Mouse (Mus musculus) olfactory bulb, adult 2 months (tissue): ENCODE measurements around the gene Hc. TPM values are rescaled to one million over a fixed set of nuclear protein-coding genes. Genes with fewer than 3 reads are reported as not detected.

Source experiments
- H3K27ac ChIP-seq: fragments of 200-500 bp; 2 replicates; pipeline ENCODE4 v1.5.1; 2012; ENCODE audit warnings: low read depth, low read length; ENCODE audit not compliant: insufficient read depth
- H3K4me1 ChIP-seq: fragments of 200-500 bp; 2 replicates; pipeline ENCODE4 v1.6.1; 2012; ENCODE audit warnings: low read length; ENCODE audit not compliant: control insufficient read depth, insufficient read depth
- H3K4me3 ChIP-seq: fragments of 200-500 bp; 2 replicates; pipeline ENCODE4 v1.5.1; 2012; ENCODE audit warnings: mild to moderate bottlenecking, low read depth, low read length, moderate library complexity; ENCODE audit not compliant: insufficient read depth
- CTCF ChIP-seq: fragments of 200-500 bp; IDR thresholded peaks from 2 replicates; pipeline ENCODE4 v1.5.1; 2012; ENCODE audit warnings: low read depth, mild to moderate bottlenecking, low read length, moderate library complexity; ENCODE audit not compliant: insufficient read depth
- POLR2A ChIP-seq: fragments of 200-500 bp; IDR thresholded peaks from 2 replicates; pipeline ENCODE4 v1.6.1; 2012; ENCODE audit warnings: mild to moderate bottlenecking, low read depth, low read length, moderate library complexity; ENCODE audit not compliant: insufficient read depth
- WGBS: fragments of 180-500 bp; shearing (Covaris S2); methylation state at CpG from one replicate; pipeline ENCODE4 v1.1.7; 2018; 5-methylcytosine and 5-hydroxymethylcytosine counted together
- polyA plus RNA-seq: library from polyadenylated mRNA; stranded (reverse); fragments of >200 nt; gene quantifications from 2 replicates; pipeline ENCODE4 v1.2.4, GENCODE M21; 2012; ENCODE audit warnings: low replicate concordance; ENCODE audit not compliant: missing spikeins, insufficient read depth, insufficient read length

Gene Hc
- polyA plus RNA-seq, 1 experiment = not detected

DNA sequence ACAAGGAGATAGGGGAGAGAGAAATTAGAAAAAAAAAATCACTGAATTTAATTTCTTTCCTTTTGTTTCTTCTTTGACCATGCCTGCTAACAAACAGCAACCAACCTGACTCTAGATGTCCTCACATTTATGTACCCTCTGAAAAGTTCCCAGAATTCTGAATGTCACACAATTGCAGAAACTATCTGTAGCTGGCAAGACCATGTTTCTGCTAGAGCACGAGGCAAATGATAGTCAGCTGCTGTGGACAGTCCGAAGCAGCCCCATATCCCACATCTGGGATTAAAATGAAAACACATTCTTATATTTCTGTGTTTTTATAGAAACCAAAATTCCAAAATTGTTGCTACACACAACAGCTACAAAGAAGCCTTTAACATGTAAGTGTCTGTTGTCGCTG lies 40.2 kb upstream of the Hc start, which contains the start of gene AI182371:
Gene AI182371 (minus strand): TSS at position 101 of the 400 bp plus-strand sequence.
- TF ChIP-seq POLR2A = no peak
- TF ChIP-seq CTCF = no peak
- WGBS = 97% methylated on average over 3 of the region's 3 CpGs
- Histone ChIP-seq H3K27ac (no peak within 1 kb of the TSS), H3K4me3 (no peak within 1 kb of the TSS), H3K4me1 (no peaks in the 10 kb centered on the region)

DNA sequence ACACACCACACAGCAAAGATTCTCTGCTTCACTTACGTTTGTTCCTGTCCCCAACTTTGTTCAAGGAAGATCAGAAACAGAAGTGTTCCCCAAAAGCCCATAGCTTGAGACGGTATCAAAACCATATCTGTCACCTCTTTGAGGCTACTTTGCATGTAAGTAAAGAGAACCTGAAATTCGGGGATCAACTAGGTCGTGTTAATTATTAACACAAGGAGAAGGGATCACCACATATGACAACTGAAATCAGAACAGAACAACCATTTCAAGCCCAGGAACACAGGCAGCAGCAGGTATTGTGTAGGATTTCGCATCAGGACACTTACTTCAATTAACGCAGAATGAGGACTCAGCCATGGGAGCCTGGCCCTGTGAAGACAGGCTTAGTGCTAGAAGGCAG lies 39.3 kb upstream of the Hc start:
- 89% methylated on average over 6 of the region's 6 CpGs for WGBS
- no peak for TF ChIP-seq POLR2A
- TF ChIP-seq CTCF = no peak
- Histone ChIP-seq H3K27ac (no peak overlapping the region), H3K4me1 (no peaks in the 10 kb centered on the region), H3K4me3 (no peak overlapping the region)

DNA sequence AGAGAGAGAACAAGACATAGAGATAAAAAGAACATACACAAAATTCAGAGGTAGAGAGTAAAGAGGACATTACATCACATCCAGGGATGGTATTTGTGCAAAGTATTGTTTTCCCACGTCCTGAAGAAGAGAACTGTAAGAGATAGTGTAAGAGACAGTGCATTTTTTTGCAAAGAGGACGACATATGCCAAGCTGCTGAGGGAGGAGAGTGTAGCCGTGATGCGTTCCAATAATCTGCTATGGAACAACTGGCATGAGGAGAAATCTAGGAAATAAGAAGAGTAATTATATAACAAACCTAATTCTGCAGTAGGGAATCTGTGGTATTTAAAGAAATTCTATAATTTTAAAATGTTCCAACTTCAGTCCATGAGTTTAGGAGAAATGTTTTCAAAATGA lies 26.2 kb upstream of the Hc start:
- 78% methylated on average over 4 of the region's 4 CpGs for WGBS
- no peak overlapping the region for H3K27ac ChIP-seq
- TF ChIP-seq CTCF (no peak), POLR2A (no peak)
- H3K4me1 ChIP-seq = no peaks in the 10 kb centered on the region
- H3K4me3 ChIP-seq = no peak overlapping the region

DNA sequence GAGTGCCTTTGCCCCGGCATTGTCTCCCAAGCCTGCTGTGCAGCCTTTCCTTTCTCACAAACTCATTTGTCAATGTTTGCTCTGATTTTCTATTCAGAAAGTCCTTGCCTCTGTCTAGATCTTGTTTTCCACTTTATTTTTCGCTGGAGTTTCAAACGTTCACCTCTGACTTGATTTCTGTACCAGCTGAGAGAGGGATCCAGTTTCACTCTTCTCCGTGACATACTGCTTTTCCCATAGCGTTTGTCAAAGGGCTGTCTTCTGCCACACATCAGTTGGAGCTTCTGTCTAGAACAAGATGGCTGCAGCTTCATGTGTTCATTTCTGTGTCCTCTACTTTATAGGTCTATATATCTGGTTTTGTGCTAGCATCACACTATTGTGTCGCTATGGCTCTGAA lies 17.9 kb upstream of the Hc start:
- no peak for TF ChIP-seq POLR2A
- no peak for TF ChIP-seq CTCF
- Histone ChIP-seq H3K4me1 (no peaks in the 10 kb centered on the region), H3K4me3 (no peak overlapping the region), H3K27ac (no peak overlapping the region)
- WGBS = 73% methylated on average over 6 of the region's 6 CpGs

DNA sequence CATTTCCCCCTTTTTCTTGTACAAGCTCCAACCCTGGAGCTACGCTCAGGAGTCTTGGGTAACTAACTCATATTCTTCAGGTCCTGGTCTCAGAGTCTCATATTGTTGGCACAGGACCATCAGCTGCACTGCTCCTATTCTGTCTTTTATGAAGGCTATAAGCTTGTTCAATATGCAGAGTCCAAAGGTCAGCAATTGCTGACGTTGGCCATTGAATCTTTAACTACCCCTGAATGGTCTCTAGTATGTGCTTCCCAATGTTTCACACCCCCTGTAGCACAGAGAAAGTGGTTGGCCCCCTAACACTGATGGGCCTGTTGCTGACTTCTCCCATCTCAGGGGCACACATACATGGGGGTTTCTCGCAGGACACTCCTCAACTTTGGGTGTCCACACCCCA lies 13.1 kb upstream of the Hc start:
- no peak overlapping the region for H3K27ac ChIP-seq
- TF ChIP-seq POLR2A (no peak), CTCF (no peak)
- H3K4me1 ChIP-seq = no peaks in the 10 kb centered on the region
- H3K4me3 ChIP-seq = no peak overlapping the region
- 94% methylated on average over 3 of the region's 3 CpGs for WGBS

DNA sequence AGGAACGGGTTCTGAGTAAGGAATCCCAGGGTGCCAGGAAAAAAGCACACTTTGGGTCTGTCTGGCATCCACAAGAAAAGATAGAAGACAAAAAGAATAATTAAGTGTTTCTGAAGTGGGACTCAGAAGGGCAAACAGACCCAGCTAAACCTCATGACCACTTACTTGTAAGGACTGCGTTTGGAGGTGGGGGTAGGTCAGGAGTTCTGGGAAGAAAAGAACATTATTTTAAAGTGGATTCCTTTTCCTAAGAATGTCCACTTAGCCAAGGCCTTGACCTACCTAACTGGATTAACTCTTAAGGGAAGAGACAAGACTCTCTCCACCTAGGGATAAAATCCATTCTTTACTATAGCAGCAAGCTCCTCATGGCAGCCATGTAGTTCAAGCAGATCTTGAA lies 11.3 kb upstream of the Hc start:
- WGBS = 34% methylated on average over 2 of the region's 2 CpGs
- TF ChIP-seq POLR2A (no peak), CTCF (no peak)
- Histone ChIP-seq H3K27ac (no peak overlapping the region), H3K4me3 (no peak overlapping the region), H3K4me1 (no peaks in the 10 kb centered on the region)

DNA sequence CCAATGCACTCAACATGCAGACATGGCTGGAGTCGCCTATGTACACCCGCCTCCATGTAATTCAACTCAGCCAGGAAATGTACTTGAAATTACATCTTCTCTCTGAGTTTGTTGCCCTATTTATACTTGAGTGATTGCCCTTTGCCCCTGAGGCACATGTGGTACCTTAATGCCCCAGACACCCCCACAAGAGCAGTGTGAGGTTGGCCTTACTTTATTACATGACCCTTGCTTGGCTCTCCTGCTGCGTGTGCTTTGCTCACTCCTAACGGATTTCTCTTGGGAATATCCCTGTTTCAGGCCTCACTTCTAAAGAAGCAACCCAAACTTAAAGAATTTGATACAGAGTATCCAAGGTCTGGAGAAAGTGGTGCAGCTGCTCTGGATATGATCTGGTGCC lies 9.0 kb upstream of the Hc start:
- no peak overlapping the region for H3K27ac ChIP-seq
- no peak overlapping the region for H3K4me3 ChIP-seq
- H3K4me1 ChIP-seq = no peaks in the 10 kb centered on the region
- WGBS = 87% methylated on average over 4 of the region's 4 CpGs
- TF ChIP-seq POLR2A (no peak), CTCF (no peak)

DNA sequence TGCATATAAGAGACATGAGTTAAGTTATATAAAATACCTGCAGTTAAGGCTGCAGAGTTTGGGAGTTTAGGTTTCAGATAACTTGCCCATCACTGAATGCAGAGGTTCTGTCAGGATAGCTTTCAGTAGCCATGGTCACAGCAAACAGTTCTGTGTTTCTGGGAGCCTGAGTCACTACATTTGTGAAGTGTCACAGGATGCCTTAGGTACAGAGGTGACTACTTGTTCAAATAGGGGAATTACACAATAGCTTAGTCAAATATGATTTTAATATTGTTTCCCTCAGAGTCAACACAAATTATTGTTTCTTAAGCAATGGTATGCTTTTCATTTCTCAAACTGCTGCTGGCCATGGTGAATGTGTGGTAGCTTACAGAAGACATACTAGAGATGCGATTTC lies 7.9 kb upstream of the Hc start:
- 100% methylated on average over 1 of the region's 1 CpGs for WGBS

DNA sequence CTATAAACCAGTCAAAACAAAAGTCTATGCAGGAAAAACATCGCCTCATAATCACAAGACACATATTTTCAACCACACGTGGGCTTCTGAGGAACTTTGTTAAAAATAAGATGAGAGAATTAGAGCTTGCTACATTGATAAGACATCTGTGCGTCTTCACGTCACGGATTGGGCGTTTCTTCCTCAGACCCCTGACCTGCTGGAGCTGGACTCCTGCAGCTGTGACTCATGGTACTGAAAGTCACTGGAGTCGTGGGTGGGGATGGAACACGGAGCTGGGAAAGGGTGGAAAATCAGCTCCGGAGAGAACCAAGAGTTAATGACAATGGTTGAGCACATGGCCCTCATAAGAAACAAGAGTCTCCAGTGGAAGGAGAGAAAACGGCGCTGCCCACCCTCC lies 5.9 kb upstream of the Hc start:
- WGBS = 88% methylated on average over 11 of the region's 11 CpGs

More for the DNA sequence above, 7.9 kb upstream of the Hc start:
- no peaks in the 10 kb centered on the region for H3K4me1 ChIP-seq
- no peak overlapping the region for H3K27ac ChIP-seq
- no peak overlapping the region for H3K4me3 ChIP-seq
- TF ChIP-seq POLR2A = no peak
- no peak for TF ChIP-seq CTCF

DNA sequence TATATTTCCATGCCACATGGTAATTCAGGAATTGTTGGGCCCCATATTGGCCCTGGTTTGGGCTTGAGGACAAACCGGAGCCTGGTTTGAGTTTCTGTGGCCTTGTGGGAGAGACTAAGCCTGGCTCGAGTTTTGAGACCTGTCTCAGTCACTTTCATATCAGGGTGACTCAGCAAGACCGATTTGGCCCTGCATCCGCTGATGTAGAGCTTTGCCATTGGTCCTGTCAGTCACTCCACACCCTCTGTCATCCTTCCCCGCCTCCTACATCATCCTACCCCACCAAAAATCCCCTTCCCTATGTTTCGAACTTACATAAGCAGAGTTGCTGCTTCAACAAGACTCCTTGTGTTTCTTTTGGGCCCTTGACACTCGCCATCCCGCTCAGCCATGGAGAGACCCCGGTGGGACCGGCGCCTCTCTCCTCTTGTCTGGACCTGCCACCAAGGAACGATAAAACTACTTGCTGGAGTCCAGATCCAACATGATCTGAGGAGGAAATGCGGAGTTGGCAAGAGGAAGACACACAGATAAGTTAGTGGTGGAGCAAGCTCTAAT lies 5.4 kb upstream of the Hc start:
- no peak for TF ChIP-seq POLR2A
- TF ChIP-seq CTCF = no peak
- H3K4me3 ChIP-seq = no peak overlapping the region
- H3K27ac ChIP-seq = no peak overlapping the region
- 91% methylated on average over 13 of the region's 13 CpGs for WGBS
- no peaks in the 10 kb centered on the region for H3K4me1 ChIP-seq

More for the DNA sequence above, 5.9 kb upstream of the Hc start:
- Histone ChIP-seq H3K4me3 (no peak overlapping the region), H3K27ac (no peak overlapping the region), H3K4me1 (no peaks in the 10 kb centered on the region)
- TF ChIP-seq POLR2A (no peak), CTCF (no peak)
